Mouse (Mus musculus) kidney, postnatal 10 days (tissue): Measurements from ENCODE around the gene Shoc2.
A peak's percentile ranks its signal among the peaks of the same experiment; 100 is the strongest.
"Not testable (repeated sequence)": the region's sequence is repeated elsewhere in the genome, so short reads cannot be mapped to it uniquely, and the experiment has no call there.

ENCODE experiments used
- DNase-seq: peaks from one replicate; pipeline ENCODE4 v3.0.0; 2021; ENCODE audit warnings: mixed read lengths

Shoc2 gene

DNA sequence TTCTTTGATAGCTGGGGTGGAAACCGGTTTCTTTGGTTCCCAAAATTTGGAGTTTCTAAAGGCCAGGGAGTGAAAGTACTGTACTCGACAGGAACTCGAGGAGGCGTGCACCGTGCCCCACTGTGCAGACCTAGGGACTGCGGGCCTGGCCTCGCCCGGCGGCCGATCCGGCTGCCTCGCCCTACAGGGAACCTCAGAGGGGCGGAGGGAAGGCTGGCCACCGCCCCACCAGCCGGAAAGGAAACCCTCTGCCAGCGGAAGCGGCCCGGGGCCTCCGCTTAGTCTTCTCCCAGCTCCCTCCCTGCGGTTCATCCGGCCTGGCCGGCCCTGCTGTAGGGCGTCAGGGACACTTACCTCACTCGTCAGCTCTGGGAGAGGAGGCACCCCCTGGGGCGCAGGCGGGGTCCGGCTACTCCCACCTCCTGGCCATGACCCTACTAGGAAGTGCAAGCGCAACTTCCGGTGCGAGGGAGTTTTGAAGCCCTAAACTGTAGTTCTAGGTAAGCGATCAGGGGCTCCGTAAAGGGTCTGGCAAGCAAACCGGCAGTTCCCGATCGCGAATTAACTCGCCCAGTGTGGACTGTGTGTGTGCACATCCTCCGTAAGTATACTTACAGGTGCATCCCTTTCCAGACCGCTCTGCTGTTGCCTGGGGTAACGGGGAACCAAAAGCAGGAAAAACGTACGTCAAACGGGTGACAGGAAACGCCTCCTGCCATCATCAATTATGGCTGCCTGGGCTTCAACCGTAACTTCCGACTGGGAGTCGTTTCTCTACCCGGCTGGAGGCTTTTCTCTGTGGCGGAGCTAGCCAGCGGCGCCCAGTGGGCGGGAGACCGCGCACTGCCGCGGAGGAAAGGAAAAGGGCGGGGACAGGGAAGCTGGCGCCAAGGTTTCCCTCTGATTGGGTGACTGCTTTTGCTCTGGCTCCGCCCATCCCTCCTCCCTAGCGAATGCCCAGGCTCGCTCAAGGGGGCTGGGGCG is at the start of gene Shoc2, which contains the start of gene Bbip1:
Gene Shoc2, plus strand, starts transcription at position 505 of the 984 bp plus-strand sequence.
Gene Bbip1, minus strand, starts transcription at position 826 of the 984 bp plus-strand sequence.
- peak; percentile 99 for DNase-seq

DNA sequence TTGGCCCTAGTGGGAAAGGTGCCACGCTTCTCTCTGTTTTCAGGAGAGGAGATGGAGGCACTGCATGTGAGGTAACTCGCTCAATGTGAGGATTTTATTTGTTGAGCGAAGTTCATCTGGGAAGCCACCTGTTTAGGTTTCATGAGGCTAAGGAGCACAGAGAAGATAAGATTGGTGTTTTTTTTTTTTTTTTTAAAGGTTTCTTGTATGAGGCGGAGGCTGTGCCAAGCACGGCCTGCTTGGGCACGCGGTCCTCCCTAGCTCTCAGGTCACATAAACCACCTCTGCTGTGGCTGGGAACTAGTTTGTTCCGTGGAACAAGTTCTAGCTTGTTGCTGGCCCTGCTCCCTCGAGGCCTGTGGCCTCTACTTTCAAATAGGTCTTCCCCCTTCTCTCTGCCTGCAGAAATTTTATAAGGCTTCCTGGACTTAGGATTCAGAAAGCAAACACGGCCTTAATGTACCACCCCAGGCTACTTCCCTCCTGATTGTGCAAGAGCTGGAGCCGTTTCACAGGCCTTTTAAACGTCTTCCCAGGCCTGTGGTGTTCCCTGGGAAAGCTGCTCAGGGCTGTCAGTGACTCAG is 49.5 kb upstream of the Shoc2 start:
- DNase-seq = no peak

DNA sequence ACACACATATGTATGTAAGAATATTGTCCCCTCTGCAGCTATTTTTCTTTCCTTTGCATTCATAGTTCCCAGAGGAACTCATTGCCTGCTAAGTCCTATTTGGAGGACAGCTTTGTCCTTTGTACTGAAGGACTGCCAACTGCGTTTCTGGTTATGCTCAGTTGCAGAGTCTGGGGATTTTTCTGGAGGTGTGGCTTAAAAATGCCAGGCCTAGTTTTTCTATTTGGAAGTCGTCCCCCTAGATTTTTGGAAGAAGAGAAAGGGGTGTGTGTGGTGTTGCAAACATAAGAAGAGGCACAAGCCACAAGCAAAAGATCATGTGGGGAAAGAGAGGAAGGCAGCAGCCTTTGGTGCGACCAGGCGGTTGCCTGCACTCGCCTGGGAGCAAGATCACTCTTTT is 46.1 kb upstream of the Shoc2 start:
- no peak for DNase-seq

DNA sequence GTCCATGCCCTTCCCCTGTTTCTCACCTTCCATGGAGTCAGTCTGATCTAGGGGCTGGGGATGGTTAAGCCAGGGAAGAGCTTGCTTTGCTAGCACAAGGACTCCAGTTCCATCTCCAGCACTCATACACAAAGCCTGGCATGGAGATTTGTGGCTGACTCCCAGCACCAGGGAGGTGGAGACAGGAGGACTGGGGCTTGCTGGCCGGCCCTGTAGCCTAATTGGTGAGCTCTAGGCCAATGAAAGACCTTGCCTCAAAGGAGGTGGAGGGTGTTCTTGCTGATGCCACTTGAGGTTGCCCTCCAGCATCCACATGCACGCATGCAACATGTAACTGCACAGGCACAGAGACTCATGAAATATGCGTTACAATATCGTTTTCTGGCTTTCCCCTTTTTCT is 45.6 kb upstream of the Shoc2 start:
- no peak for DNase-seq

DNA sequence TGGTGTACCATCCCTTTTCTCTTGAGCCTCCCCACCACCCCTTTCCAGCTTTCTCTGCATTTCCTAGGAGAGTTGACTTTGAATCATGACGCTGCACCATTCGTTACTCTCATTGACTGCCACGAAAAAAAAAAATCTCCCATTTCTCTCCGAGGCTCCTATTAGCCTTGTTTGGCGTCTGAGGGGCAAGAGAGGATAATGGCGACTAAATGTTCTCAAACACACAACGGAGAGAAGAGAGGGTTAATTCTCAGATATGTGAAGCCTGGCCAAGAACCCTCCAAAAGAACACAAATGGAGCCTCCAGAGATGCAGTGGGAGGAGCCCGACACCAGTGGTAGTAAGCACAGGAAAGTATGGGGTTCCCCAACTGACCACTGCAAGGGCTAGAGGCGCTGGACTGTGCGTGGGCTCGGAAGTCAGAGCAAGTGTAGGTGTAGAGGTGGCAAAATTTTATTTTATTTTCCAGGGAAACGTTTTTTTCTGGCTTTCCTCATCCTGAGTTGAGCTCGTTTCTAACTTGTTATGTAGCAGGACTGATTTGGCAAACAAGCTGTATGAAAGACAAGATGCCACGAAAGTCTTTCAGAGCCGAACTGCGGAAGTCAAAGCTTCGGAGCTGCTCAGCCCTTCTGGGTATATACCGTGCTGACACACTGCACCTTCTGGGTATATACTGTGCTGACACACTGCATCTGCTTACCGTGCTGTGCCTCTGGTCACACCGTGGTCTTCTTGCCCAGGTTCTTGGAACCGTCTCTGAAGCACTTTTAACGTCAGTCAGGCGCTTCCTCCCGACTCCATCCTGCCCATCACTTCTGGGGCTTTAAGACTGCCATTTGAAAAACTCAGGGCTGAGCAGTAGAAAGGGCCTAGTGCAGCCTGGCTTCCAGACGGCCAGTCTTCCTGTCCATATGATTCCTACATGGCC is 44.9 kb upstream of the Shoc2 start:
- peak; percentile 40 for DNase-seq

- DNase-seq = no peak
Observed at GRCm38 (mm10) chr19:53899941-53900610, 44.0 kb upstream of the Shoc2 start.

DNA sequence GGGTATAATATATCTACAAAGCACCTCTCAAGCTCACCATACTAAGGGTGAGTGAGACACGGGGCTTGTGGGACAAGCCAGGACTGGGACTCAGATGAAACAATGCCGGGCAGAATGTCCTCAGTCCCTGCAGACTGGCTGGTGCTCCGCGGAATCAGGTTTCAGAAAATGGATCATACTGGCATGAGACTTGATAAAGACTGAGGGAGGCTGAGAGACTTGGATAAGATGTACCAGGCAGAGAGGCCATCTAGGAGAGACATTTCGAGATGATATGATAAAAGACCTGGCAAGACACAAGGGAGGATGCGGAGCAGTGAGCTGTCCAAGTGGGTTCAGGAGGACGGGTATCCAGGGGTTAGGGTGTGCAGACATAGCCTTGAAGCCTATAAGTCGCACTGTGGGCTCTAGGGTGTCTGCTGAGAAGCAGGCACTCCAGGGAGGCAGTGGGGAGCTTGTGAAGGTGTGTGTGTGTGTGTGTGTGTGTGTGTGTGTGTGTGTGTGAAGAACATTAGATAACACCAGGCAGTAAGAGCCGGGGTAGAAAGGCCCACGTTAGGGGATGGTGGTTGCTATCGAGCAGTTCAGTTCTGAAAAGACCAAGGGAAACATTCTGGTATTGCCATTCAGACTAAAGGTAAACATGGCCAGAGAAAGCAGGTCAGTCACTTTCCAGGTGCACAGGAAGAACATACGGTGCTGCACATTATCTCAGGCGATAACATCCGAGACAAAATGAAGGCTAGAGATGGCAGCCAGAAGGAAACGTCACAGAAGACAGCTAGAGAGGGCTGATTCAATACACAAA is 42.0 kb upstream of the Shoc2 start:
- no peak for DNase-seq

- peak; percentile 98 for DNase-seq
Observed at GRCm38 (mm10) chr19:53902739-53903487, 41.2 kb upstream of the Shoc2 start.

DNA sequence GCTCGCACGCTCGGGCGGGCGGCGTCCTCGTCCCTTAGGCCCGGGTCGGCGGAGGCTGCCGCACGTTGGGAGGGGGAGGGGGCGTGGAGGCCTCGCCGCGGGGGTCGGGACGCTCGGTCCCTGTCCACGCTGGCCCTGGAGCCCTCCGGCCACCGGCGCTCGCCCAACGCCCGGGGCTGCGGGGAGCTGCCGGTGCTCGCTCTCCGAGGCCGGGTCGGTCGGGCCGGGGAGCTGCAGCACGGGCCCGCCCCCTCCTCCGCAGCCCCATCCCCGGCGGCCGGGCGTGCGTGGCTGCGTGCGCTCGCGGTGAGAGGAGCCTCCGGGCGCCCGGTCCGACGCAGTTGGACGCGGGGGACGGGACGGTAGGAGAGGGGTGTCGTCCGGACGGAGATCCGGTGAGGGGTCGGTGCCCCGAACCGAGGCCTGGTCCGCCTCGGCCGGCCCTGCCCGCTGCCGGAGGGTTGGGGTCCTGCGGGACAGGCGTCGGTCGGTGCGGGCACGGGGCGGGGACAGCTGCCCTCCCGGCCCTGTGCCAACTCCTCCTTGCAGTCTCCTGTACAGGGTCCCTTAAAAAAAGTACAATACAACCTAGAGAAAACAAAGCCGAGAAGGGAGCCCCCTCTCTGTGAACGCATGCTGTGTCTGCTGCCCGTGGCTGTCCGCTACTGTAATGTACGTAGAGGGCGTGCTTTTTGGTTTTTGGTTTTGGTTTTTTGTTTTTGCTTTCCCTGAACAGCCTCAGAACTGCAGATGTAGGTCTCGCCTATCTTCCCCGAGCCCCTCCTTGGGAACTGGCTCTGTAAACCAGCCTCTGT is 40.4 kb upstream of the Shoc2 start:
- peak; percentile 76 for DNase-seq

DNA sequence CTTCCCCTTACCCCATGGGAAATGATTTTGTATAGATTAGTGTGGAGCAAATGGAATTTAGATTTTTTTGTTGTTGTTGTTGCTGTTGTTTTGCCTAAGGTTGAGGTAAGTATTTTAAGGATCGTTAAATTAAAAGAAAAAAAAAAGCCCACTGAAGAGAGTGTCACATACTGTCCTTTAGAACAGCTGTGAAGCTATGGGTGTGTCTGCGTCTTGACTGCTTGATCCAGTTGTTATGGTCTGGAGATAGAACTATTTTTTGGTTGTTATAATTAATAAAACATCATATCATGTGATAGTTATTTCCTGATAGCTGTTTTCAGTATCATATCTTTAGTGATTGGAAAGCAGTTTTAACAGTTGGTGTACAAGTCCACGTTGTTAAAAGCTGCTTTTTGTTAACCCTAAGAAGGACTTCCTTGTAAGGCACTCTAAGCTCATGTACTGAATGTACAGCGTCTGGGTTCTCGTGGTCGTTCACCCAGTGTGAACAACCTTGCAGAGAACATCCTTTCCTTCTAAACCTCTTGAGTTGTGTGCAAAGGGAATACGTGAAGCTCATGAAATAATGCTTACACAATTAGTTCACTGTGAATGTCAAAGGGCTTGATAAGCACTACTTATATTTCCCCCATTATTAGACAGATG is 39.1 kb upstream of the Shoc2 start:
- no peak for DNase-seq

DNA sequence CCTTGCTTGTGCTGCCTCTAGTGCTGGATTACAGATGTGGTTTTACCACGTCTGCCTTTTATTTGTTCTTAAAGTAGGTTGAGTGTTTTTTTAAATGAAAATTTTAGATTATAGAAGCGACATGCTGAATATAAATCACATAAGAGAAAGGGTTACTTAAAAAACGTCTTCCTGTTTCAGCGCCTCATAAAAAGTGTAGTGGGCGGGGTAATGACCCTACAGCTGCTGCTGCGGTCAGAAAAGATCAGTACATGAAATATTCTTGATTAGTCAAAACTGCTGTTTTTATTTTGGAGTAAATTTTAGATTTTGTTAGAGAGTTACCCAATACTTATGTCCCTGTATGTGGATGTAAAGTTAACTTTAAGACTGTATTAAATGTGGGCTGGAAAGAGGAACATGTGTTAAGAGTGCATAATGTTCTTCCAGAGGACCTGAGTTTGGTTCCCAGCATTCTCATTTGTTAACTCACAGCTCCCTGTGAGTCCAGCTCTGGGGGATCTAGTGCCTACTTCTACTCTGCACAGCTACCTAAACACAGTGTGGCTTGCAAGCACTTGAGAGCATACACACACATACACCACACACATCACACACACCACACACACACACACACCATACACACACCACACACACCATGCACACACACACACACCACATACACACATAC is 37.9 kb upstream of the Shoc2 start:
- DNase-seq = peak; percentile 53

GRCm38 (mm10) chr19:53906703-53907070 is 37.4 kb upstream of the Shoc2 start:
- not testable (repeated sequence) for DNase-seq

GRCm38 (mm10) chr19:53914950-53915349 is 29.2 kb upstream of the Shoc2 start:
- DNase-seq = no peak

DNA sequence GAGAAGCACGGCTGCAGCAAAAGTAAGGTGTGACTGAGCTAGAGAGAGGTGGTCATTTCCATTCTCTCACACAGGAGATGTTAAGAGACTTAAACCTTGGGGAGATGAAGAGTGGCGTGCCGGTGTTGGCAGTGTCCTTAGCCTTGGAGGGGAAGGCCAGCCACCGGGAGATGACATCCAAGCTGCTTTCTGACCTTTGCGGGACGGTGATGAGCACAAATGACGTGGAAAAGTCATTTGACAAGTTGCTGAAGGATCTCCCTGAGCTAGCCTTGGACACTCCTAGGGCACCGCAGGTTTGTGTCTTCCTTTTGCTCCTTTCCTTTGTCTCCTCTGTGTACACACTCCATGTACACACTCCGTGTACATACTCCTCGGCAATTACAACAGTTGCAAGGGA is 24.6 kb upstream of the Shoc2 start:
- no peak for DNase-seq

GRCm38 (mm10) chr19:53921996-53922395 is 22.1 kb upstream of the Shoc2 start:
- not testable (repeated sequence) for DNase-seq

- peak; percentile 48 for DNase-seq
Observed at GRCm38 (mm10) chr19:53925338-53925751, 18.8 kb upstream of the Shoc2 start.

GRCm38 (mm10) chr19:53926705-53927104 is 17.4 kb upstream of the Shoc2 start:
- DNase-seq = no peak

GRCm38 (mm10) chr19:53929218-53929617 is 14.9 kb upstream of the Shoc2 start:
- DNase-seq = no peak

GRCm38 (mm10) chr19:53933050-53933449 is 11.1 kb upstream of the Shoc2 start:
- DNase-seq = no peak
